Mouse (Mus musculus): ENCODE measurements around the gene Git2. TPM values are rescaled to one million over a fixed set of nuclear protein-coding genes. Genes with fewer than 3 reads are reported as not detected.

The Git2 gene
- total RNA-seq, 2 experiments from 2014 or later, result 35.9 to 47.2 TPM

DNA sequence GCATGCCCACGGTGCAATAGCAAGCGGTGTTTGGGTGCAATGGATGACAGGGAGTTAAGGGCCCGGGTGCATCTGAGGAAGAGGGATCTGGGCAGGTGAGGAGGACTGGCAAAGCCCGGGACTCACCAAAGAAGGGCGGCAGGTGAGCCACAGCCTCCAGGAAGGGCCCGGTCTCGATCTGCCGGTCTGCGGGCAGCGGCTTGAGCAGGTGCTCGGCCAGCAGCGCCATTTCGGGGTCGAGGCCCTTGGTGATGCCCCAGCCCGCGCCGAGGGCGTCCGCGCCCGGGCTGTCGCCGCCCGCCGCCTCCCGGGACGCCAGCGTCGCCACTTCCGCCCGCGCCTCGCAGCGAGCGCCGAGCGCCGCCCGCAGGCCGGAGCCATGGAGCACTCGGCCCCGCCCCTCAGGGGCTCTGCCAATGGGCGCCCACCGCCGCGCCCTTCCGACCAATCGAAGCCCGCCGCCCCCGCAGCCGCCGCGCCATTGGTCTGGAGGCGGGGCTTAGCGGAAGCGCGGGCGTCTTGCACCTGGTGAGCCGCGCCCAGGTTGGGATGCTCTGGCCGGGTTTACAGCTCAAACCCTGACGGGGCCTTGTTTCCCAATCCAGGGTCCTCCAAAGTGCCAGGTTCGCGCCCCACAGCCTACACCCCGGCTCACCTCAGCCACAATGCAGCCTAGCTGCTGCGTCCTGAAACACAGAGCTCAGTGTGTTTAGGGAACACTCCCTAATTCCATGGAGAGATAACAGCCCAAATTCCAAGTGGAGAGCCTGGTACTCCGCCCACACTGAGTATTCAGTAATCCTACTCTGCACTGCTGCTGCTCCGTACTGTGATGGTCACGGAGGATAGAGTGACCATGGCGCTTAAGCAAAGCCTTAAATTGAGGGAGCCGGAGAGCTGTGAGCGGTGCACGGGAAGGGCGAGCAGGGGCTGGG lies 84.4 kb downstream of the Git2 start, which contains the start of gene Gltp:
TSS of gene Gltp (minus strand) at position 352 of the 935 bp plus-strand sequence.
- DNase-seq (ENCODE audit: extremely low spot score in 1 of 2, low spot score in 1 of 2), result peak; percentile 87 to 92

DNA sequence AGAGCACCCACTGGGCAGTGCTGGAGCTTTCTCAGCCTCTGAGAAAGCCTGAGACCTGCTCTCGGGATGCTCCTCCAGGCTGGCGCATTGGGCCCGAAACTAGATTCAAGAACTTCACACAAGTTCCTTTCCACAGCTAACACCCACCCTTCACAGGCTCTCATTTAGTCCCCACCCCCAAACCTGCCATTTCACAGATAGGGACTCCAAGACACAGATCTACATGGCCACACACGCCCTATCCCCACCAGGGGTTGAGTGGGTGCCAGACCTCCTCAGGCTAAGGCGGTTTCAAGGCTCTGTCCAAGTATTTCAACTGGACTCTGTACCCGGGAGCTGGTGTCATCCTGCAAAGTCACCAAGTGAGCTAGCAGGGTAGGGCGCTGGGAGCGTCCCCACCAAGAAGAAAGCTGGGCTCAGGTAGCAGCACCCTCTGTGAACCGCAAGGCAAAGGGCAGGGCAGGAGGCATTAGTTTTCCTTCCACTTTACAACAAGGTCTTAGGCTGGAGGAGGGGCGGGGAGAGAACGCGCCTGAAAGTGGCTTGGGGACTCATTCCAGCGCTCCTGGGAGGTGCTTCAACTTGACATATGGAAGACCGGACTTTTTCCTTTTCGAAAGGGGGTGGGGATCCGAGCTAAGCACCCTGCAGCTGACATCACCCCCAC lies 85.5 kb downstream of the Git2 start:
- no peak for DNase-seq (ENCODE audit: extremely low spot score in 1 of 2, low spot score in 1 of 2)

DNA sequence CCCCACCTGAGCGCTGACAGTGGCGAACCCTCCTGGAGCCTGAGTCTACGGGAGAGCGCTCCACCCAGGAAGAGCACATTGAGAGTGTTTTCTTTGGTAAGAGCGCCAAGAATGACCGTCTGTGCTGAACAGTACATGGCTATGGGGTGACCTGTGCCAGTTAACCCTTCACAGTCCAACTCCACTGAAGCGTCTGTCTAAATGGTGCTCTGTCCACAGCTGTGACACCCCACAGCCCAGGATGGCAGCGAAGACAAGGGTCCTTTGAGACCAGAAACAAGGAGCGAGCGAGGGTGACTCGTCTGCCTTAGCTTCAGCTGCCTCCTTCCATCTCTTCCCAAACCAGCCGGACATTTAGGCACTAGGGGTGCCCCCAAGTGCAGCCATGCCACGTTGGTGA lies 86.6 kb downstream of the Git2 start:
- DNase-seq (ENCODE audit: extremely low spot score in 1 of 2, low spot score in 1 of 2), result no peak

DNA sequence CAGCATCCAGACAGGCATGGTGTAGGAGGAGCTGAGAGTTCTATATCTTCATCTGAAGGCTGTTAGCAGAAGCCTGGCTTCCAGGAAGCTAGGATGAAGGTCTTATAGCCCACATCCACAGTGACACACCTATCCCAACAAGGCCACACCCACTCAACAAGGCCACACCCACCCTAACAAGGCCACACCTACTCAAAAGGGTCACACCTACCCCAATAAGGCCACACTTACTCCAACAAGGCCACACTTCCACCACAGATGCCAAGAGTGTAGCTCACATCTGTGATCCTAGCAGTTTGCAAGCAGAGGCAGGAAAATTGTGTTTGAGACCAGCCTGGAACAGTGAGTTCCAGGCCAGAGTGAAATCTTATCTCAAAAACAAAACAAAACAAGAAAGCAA lies 87.4 kb downstream of the Git2 start:
- no peak for DNase-seq (ENCODE audit: extremely low spot score in 1 of 2, low spot score in 1 of 2)

DNA sequence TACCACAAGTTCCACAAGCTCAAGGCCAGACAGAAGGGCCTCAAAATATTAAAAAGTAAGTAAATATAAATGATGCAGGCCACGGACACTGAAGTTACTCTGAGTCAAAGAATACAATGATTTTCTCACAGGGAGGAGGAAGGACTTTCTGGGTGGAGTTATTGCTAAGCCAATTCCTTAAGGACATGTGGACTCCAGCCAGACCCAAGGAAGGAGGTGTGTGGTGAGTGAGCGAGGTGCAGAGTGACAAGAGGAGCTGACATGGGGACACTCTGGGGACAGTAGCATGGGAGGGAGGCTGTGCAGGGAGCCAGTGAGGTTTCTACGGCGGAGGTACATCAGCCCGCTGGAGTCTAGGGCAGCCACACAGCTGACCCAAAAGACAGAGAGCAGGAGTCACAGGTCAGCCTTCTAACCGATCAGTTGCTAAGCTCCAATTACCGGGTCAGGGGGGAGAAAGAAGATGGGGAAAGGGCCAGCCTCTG lies 88.5 kb downstream of the Git2 start:
- no peak for DNase-seq (ENCODE audit: extremely low spot score in 1 of 2, low spot score in 1 of 2)

DNA sequence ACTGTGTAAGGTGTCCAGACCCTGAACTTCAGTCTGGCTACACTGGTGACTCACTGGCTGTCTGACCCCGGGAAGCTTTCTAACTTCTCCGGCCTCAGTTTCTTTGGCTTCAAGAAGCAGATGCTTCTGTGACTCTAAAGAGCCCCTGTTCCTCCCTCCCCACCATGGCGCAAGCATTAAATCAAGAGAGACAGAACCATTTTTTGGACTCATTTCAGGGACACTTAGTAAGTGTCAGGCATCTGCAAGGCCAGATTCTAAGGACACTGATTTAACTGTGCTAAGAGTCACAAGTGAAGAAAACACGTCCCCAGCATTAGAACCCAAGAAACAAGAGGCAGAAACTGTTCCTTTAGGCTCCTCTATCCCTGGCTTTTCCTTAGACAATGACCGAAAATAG lies 89.3 kb downstream of the Git2 start:
- no peak for DNase-seq (ENCODE audit: extremely low spot score in 1 of 2, low spot score in 1 of 2)

DNA sequence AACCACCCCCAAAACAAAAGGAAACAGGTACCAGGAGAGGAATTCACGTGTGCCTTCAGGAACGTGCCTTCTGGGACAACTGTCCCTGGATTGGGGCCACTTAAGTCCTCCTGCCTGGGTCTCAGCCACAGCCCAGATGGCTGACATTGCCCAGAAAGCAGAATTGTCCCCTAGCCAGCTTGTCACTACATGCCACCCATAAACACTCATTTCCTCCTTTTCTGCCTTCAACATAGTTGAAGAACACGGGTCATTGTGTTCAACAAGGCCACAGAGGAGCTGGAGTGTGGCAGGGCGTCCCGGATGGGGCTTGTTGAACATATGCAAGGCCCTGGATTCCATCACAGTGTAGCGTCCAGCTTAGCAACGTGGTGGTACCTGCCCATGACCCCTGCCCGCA lies 93.6 kb downstream of the Git2 start:
- no peak for DNase-seq (ENCODE audit: extremely low spot score in 1 of 2, low spot score in 1 of 2)

DNA sequence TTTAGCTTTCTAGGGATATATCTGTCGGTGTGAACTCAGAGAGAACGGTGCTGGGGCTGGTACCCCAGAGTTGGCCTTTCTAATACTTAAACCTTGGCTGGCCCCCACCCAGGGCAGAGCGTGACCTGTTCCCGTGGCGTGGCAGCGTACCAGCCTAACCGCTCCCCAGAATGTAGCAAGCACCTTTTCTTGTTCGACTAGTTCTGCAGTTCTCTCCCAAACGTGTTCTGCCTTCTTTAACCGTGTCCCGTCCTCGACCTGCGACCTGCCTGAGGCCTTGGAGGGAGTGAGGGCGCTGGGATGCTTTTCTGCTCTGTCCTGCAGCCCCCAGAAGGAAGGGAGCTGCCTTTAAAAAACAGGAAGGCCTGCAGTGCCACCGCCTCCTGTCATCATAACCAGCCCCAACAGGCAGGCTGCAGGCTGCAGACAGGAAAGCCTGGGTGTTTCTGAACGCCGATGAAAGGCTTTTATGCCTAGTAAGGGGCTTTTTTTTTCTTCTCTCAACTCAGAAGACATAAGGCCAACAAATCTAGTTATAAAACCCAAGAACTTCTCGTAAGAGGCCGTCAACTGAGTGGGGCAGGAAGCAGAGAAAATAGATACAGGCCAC lies 94.5 kb downstream of the Git2 start:
- DNase-seq (ENCODE audit: extremely low spot score in 1 of 2, low spot score in 1 of 2), result no peak

DNA sequence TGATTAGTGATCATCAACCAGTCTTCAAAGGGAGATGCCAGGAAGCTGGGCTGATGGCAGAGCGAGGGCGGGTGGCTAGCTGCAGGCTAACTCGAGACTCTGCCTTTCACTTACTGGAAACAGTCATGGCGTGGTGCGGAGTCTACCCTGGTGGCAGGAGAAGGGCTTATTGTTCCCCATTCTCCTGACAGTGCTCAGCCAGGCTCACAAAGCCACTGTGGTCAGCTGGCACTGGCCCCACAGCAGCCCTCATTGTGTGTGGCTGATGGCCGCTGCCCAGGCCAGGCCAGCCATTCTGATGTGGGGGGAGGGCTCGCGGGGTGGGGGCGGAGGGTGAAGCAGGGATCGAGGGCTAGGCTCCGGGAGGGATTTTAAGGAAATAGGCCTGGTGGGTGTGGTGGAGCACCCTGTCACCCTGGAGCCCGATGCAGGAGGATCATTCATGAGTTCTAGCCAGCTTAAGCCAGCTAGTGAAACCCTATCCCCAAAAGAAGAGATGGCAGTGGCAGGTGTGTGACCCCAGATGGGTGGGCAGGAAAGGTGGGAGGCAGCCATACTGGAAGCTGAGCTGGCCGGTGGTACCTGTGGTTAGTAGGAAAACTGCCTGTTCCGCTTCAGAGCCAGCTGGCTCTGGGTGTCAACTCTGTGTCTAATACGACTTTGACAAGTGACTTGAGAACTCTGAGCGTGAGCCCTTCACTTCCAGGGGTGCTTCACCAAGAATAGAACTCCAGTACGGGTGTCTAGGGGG lies 95.3 kb downstream of the Git2 start:
- DNase-seq (ENCODE audit: extremely low spot score in 1 of 2, low spot score in 1 of 2), result no peak

Small RNA genes within 50 kb of the gene (microRNA-seq; reads per million reads assigned to microRNA genes)
- 0.40 to 0.74 reads per million in 2 experiments for gene Mir7028

Other genes with a start within 250 kb of the Git2 start
- 1 to 10 TPM; 5.1 to 6.6 TPM for gene Fam222a, start 207.5 kb downstream of the Git2 start, total RNA-seq (2021)
- 1 to 10 TPM in 1 of 2 experiments, under 1 TPM in 1; 0.75 to 1.3 TPM for gene Trpv4, start 117.1 kb downstream of the Git2 start, total RNA-seq (2021)
- 10 to 100 TPM; 36.7 to 46.2 TPM for gene Gltp, start 84.5 kb downstream of the Git2 start, total RNA-seq (2021)
- 10 to 100 TPM in 1 of 2 experiments, 1 to 10 TPM in 1; 9.3 to 14.4 TPM for gene Tchp, start 67.8 kb downstream of the Git2 start, total RNA-seq (2021)
- gene Ankrd13a, start 840 bp downstream of the Git2 start, total RNA-seq (2021), result 10 to 100 TPM; 41.1 to 43.1 TPM
- gene 1500011B03Rik, start 48.0 kb upstream of the Git2 start, total RNA-seq (2021), result 100 to 1,000 TPM; 162 to 172 TPM
- not detected for gene 4930519G04Rik, start 78.1 kb upstream of the Git2 start, total RNA-seq (2021)
- gene Gm9936, start 83.2 kb upstream of the Git2 start, total RNA-seq (2021), result under 1 TPM; 0.75 to 0.84 TPM
- 1 to 10 TPM; 1.8 to 1.9 TPM for gene Oasl2, start 121.4 kb upstream of the Git2 start, total RNA-seq (2021)
- gene Oasl1, start 147.7 kb upstream of the Git2 start, total RNA-seq (2021), result not detected
- gene 2210016L21Rik, start 166.6 kb upstream of the Git2 start, total RNA-seq (2021), result 100 to 1,000 TPM; 209 to 211 TPM
- not detected for gene Hnf1a, start 195.6 kb upstream of the Git2 start, total RNA-seq (2021)
- gene Sppl3, start 235.6 kb upstream of the Git2 start, total RNA-seq (2021), result 10 to 100 TPM; 84.7 to 85.9 TPM

Data from layer of hippocampus, postnatal 25 days (tissue).